Mouse (Mus musculus) megakaryocyte-erythroid progenitor cell, adult 5 weeks (primary cell): Measurements from ENCODE around the gene Lpin1. TPM values are rescaled to one million over a fixed set of nuclear protein-coding genes. Genes with fewer than 3 reads are reported as not detected.

ENCODE experiments used
- polyA plus RNA-seq: library from polyadenylated mRNA; stranded (reverse); fragments of >175 nt; gene quantifications from 2 replicates; pipeline ENCODE4 v1.2.3, GENCODE M21; 2012

Lpin1 gene
- polyA plus RNA-seq: 11.1 and 15.7 TPM in 2 replicates

GRCm38 (mm10) chr12:16610936-16611335 is at the start of gene Lpin1:
Gene Lpin1, minus strand, starts transcription at chr12:16610966.

GRCm38 (mm10) chr12:16653332-16654093 is 42.7 kb upstream of the Lpin1 start, which contains the start of gene Ntsr2:
Gene Ntsr2, plus strand, starts transcription at chr12:16653382.

Other genes with a start within 250 kb of the Lpin1 start
- not detected in 2 replicates for gene Ntsr2, start 42.4 kb upstream of the Lpin1 start, polyA plus RNA-seq
- 0.02 and 0.09 TPM in 2 replicates for gene Greb1, start 189.9 kb upstream of the Lpin1 start, polyA plus RNA-seq
- gene E2f6, start 200.0 kb upstream of the Lpin1 start, polyA plus RNA-seq: 12.8 and 13.6 TPM in 2 replicates